Mouse (Mus musculus) B cell, adult 2 months (primary cell): ENCODE measurements around the gene Traf3ip1.

Source experiments
- DNase-seq, 2 experiments: peaks; one replicate each; pipeline ENCODE4 v3.0.0; 2022

Gene Traf3ip1

DNA sequence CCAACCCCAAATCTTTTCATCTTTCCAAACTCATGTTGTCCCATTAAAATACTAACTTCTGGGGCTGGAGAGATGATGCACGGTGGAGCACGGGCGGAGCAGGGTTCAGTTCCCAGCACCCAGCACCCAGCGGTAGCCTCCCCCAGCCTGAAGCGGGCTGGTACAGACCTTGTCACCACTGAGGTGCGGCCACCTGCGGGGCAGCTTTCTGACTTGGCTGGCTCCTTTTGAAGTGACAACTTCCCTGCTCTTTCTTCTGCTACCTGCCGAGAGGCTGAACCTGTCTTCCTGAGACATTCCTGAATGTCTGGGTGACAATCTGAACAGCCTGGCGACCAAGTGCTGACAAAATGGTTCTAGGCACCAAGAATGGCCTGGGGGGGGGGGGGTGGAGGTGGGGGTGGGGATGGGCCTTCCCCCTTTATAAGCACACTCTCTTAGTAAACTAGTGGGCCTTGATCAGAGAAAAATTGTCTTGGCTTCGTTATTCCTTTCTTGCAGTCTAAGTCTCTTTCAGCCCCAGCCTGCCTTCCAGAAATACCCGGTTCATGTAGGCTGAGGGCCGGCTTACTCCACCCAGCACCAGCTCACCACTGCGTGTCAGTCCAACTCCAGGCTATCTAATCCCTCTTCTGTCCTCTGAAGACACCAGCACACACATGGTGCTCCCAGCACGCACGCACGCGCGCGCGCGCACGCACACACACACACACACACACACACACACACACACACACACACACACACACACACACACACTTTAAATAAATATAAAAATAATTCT, 43.5 kb downstream of the Traf3ip1 start:
- no peak for DNase-seq

DNA sequence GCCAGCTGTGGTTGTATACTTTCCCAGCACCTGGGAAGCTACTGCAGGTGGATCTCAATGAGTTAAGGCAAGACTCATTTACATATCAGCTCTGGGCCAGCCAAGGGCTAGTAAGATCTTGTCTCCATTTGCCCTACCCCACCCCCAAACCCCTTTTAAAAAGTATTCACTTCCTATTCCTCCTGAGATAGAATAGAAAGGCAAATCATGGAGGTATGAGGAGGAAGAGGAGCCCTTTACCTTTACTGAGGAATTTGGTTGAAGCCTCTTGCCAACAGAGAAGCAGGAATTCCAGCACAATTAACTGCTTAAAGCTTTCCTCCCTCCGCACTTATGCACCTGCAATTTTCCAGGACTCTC, 44.1 kb downstream of the Traf3ip1 start:
- no peak for DNase-seq

DNA sequence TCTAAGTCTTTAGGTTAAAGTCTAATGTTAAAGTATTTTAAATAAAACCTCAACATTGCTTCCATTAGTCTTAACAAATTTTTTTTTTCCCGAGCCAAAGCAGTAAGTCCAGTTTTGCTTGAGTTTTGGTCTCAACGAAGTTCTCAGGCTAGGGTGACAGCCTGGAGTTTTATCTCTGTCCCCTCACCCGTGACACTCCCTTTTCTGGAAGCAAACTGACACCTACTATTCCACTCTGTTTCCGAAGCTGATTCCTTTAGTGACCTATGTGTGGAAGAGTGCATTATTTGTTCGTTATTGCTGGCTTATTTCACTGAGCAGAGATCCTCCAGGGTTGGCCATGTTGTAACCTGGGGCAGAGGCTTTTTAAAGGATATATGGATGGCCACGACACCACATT, 44.8 kb downstream of the Traf3ip1 start:
- no peak for DNase-seq

DNA sequence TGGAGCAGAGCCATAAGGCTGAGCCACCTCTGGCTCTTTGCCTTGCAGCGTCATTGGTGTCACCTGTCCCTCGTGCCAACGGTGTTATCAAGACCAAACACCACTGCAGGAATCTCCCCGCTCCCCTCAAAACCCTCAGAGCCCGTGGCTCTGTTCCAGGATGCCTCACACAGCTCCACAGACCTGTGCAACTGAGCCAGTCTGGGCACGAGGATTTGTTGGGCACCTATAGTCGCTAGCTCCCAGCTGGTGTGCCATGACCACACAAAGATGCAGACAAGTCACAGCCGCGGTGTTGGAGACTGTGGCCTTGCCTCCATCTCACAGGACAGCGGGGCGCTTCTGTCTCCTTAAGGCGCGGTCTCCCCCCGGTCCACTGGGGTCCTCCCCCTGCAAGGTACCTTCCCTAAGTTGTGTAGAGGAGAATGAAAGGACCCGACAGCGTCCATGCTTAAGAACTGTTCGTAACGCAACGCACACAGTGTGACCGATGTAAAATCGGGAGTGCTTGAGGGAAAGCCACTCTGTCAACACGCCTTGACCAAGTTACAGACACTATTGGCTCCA, 45.3 kb downstream of the Traf3ip1 start:
- no peak for DNase-seq

DNA sequence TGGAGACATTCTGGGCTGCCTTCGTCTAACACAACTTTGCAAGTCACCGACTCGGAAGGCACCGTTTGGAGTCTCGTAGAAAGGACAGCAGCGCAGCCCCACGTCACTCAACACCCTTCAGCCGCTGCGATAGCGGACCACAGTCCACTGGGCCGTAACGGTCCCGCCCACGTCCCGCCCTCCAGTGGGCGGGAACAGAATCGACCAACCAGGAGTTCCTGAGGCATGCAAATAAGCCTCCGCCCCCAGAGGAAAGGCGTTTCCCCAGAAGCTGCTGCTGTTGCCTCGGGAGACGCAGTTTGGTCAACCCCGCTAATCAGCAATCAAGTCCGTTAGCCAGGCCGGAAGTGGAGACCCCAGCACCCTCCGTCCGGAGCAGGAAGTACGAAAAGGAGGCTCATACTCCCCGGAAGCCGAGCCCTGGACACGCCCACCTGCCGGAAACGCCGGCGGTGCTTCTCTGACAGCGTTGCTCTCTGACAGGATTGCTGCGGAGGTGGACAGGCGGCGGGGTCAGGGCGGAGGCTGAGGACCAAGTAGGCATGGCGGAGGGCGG, 45.9 kb downstream of the Traf3ip1 start, which contains the start of gene Asb1:
Gene Asb1, plus strand, starts transcription at position 274 of the 556 bp plus-strand sequence.
- DNase-seq = peak; percentile 97 to 98

DNA sequence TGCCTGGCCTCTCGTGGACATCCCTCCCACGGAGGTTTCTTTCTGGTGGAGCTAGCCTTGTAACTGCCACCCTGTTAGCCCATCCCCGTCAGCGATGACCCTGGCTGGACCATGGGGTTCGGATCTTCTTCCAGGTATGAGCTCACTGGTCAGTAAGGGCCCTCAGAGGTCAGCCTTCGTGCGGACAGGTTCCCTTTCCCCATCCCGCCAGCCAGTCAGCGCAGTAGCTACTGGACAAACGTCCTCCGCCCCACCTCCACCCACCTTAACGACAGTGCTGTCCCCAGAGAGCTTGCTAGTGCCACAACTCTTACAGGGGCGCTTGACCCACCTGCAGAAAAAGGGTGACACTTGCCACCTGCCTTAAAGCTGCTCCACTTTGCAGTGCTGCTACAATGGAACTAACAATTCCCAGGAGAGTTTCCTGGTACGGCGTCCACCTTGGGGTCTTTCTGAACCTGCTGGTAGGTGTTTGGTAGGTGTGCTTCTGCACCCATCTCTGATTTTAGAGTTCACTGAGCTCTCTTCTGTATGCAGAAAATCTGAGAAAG, 46.7 kb downstream of the Traf3ip1 start:
- peak in 1 of 2 experiments; percentile 8 for DNase-seq

DNA sequence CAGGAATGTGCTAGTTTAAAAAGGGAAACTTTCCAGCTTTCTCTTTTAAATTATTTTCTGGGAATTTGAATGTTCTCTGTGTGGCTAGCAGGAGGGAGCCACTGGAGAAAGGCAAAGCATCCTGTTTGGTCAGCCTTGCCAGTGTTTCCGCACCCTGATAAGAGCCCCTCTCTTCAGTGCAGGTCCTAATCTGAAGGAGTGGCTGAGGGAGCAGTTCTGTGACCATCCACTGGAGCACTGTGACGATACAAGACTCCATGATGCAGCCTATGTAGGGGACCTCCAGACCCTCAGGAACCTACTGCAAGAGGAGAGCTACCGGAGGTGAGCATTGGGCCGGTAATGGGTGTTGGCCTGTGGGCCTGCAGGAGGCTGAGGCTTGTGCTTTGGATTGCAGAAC, 49.5 kb downstream of the Traf3ip1 start:
- no peak for DNase-seq

DNA sequence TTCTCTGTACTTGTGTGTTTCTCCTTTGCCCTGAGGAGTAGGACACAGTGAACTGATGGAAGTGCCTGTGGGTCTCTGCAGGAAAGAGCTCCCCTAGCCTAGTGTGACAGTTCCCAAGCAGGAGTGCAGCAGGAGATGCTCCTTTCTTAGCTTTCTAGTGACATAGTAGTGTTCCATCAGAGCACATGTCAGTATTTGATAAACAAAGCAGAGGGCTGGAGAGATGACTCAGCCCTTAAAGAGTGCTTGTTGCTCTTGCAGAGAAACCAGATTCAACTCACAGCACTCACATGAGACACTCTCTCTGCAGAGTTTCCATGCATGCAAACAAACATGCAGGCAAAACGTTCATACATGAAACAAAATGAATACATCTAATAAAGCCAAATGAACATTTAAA, 50.8 kb downstream of the Traf3ip1 start:
- no peak for DNase-seq

DNA sequence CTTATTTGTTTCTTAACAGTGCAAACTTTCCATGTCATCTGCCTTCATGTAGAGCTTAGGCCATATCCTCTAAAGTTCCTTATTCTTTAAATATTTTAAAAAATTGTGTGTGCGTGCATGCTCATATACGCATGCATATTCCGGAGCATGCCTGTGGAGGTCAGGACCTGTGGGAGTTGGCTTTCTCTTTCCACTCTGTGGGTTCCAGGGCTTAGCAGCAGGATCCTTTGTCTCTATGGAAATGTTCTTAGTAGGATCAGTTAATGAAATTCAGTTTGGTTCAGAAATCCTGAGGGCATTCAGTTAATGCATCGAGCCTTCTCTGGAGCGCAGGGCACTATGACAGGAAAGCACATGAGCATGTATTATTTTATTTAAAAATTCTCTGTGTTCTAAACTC, 53.1 kb downstream of the Traf3ip1 start:
- DNase-seq = no peak

DNA sequence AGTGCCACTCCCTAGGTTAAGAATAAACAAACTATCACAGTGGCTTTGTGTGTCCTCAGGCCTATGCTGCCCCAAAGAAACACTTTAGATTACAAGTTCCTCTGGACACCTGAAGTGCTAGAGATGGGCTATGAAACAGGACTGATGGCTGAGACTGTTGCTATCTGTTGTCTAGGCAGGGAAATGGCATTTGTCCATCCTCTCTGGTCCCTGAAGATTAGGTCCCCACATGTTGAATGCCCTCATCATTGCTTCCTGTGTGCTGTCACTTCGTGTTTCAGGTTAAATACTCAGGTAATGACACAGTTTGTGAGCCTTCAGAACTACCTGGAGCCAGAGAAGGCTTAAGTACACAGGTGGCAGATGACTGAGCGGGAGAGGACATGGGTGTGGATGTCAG, 54.6 kb downstream of the Traf3ip1 start:
- no peak for DNase-seq

DNA sequence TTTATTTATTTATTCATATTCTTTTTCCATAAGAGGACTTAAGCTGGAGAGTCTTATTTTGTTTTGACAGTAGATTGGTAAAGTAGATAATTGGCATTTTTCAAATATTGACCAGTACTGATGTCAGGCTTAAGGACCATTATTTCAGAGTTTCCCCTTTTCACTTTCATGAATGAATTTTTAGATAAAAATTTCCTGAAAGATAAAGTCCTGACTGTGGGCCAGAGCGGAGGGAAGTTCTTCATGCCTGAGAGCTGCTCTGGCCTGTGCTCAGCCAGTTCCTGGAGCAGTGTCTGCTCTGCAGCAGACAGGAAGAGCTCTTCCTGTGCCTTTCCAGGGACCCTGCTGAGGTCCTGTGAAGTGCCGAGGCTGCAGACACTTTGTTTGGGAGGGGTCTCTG, 62.7 kb downstream of the Traf3ip1 start:
- DNase-seq = no peak

DNA sequence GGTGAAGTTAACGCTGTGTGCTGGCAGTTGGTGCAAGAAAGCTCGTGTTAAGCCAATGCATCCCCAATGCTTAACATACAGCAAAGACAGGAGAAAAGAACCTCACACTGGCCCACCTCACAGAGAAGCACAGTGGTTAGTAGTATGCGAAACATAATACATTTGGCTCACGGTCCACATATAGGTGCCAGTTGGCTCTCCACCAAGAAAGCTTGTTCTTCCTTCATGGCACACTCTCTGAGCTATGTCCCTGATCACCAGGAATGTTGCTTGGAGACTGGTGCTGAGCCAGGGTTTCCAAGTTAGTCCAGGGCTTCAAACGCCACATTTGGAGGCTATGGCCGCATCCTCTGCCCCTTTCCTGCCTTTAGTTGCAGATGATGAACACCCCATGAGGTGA, 66.8 kb downstream of the Traf3ip1 start:
- no peak for DNase-seq

DNA sequence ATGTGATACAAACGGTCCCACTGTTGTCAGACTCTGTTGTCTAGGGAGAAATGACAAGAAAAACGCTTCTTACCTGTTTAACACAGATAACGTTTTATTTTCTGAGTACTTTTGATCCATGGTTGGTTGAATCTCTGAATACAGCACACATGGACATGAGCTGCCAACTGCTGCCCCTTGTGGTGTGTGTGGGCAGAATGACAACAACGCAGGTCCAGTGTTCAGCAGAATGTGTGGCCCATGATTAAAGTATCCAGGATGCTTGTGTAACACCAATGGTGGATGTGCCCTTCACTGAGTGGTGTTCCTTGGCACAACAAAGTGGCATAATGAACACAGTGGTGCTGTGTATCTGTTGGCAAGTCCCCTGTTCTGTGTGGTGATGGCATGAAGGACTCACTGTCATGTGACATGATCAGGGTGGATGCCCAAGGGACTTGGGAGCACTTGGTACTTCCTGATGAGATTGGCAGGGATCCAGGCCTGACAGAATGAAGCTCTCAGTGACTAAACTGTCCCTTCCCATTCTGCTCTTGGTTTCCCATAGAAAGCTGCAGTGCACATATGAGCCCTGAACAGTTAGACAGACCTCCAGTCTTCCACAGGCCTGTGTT, 68.6 kb downstream of the Traf3ip1 start:
- DNase-seq = no peak

DNA sequence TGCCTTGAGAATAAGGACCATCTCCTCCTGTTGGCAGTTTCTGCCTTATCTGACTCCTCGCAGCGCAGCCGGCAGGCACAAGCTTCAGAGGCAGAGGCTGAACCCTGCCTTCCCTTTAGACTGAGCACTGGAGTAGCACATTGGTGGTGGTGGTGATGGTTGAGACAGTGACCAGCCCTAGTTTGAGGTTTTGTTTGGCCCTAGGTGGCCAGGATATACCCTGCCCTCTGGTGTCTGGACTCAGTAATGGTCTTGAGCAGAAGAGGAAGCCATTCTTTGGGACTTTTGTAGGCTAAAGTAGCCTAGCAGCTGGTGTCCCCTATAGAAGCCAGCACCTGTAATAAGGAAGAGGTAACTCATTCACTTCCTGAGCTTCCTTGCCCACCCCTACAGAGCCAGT, 69.6 kb downstream of the Traf3ip1 start:
- DNase-seq = peak; percentile 9 to 24

DNA sequence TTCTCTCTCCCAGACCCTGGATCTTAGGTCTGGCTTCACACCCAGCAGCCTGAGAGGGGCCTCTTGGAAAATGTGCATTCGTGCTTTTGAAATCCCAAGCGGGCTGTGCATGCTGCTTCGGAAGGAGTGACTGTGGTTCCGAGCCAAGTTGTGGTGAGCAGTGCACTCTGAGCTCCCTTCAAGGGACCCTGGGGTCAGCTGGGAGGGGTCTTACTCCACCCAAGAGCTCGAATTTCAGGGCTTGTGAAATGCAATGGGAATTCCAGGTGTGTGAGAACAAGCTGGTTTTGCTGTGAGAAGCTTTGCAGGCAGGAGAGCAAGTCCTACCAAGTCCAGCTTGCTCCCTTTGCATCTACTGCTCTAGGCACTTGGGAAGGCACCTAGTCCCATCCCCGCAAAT, 70.2 kb downstream of the Traf3ip1 start:
- no peak for DNase-seq

DNA sequence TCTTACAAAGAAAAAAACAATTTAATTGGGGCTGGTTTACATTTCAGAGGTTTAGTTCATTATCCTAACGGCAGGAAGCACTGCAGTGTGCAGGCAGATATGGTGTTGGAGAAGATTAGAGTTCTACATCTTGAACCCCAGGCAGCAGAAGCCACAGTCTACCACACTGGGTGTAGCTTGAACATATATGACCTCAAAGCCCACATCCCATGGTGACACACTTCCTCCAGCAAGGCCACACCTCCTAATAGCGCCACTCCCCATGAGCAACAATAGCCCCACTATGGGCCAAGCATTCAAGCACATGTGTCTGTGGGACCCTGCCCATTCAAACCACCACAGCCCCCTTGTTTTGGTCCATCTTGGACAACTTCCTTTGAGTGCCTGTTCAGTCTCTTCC, 72.8 kb downstream of the Traf3ip1 start:
- no peak for DNase-seq

DNA sequence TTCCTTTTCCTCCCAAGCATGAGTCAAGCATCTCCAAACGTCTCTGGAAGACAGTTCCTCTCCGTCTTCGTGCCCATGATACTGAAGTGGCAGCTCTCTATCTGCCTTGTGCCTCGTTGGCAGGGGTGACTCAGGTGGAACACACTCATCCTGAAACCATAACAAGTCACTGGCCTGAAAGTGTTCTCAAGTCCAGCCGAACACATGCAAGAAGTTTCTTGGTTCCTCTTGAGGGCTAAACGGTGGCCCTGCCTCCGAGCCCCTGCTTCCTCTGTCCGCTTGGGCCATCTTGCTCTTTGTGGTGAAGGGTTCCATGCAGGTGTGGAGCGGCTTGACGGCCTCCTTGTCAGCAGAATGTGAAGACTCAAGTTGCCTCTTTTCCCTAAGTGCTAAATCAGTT, 78.0 kb downstream of the Traf3ip1 start:
- no peak for DNase-seq

DNA sequence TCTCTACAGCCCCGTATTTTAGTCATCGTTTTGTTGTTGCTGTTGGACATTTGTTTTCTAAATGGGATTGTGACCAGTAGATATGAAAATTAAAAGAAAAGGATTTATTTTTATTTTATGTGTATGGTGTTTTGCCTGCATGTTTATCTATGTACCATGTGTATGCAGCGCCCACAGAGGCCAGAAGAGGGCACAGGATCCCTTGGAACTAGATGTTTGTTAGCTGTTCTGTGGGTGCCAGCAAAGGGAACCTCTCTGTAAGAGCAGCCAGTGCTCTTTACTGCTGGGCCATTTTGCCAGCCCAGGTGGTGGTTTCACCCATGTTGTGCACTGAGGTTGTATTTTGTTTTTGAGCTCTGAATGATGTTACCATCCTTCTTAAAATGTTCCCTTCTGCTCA, 79.8 kb downstream of the Traf3ip1 start:
- DNase-seq = no peak

DNA sequence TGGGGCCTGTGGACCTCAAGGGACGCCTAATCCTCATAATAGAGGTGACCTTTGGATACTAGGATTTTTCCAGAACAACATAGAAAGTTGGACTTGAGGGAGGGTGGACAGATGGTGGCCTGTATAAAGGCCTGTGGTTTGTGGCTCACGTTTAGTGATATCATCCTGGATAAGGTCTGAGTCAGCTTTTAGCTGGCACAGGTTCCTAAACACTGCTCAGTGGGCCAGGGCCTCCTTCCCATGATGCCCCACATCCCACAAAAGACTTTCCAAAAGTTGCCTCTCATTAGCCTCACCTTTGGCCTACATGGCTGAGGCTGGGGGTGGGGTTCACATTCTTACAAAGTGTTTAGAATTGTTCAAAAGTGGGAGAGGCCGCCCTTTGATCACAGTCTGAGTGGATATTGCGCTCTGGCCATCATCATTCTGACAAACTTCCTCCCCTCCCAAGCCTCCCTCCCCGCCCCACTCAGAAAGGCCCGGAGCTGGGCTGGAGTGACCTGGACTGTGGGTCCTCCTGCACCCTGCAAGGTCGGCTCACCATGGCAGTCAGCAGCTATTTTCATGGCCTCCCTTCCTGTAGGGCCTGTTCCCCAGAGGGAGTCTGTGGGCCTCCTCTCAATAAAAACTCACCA, 83.6 kb downstream of the Traf3ip1 start:
- DNase-seq = no peak
